Mouse (Mus musculus): Measurements from ENCODE around the gene Gp5.
"Not testable (repeated sequence)": the region's sequence is repeated elsewhere in the genome, so short reads cannot be mapped to it uniquely, and the experiment has no call there.

The Gp5 gene

DNA sequence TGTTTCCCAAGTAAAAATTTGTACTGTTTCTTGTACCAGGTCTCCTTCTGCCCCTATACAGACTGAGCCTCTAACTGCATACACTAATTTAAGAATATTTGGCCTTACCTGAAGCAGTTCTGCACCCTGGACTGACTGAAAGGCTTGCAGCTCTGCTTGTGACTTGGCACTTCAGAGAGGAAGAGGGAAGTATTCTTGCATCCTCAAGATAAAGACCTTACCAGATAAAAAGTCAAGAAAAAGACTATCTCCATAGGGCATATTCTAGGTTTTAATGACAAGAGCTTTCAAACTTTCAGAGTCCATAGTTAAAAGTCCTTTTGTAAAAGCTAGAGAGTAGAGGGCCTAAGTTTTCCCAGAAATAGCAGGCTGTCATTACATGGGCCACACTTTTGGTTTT lies at the start of gene Gp5:
Gene Gp5 (minus strand): TSS at position 133 of the 400 bp plus-strand sequence.
- no peak for DNase-seq

DNA sequence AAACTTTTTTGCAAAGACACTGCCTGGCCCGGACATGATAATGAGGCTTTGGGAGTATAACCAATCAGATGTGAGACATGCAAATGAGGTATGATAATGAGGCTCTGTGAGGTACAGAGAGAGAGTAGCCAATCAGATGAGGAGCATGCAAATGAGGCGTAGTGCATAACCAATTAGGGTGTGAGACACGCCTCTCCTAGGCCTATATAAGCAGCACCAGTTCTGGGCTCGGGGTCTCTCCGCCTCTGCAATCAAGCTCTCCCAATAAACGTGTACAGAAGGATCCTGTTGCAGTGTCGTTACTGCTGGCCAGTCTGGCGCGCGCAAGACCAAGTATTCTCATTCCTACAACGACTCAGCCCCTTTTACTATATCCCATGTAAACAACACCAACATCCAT lies 42.9 kb upstream of the Gp5 start:
- DNase-seq, result not testable (repeated sequence)

DNA sequence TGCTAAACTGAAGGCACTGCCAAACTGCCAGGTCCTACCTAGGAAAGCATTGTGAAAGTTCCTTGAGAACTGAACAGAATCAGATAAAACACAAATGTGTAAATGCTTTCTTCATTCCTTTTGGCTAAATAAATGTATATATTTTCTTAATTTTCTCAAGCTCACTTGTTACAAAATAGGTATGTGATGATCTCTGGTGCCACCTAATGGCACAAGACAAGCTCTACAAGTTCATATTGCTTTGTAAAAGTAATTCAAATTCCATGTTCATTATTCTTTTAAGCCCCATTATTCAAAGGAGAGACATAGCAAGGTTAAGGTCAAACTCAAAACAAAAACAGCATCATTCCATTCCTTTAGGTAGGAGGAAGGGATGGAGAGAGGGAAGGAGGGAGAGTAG lies 3.7 kb upstream of the Gp5 start:
- DNase-seq, result no peak

DNA sequence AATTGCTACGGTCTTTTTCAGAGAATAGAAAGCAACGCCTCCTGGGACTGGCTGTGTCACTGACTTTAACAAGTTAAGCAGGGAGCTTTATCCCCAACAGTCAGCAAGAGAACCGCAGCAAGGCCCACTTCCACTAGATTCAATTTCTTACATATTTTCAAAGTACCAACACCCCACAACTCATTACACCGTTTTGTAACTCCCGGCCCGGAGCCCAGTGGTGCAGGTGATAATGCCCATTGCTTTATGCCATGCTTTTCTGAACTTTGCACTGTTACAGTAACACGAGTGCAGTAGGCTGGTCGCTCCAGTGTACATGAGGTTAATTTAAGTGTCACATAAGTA lies 436 bp downstream of the Gp5 start:
- DNase-seq, result no peak

DNA sequence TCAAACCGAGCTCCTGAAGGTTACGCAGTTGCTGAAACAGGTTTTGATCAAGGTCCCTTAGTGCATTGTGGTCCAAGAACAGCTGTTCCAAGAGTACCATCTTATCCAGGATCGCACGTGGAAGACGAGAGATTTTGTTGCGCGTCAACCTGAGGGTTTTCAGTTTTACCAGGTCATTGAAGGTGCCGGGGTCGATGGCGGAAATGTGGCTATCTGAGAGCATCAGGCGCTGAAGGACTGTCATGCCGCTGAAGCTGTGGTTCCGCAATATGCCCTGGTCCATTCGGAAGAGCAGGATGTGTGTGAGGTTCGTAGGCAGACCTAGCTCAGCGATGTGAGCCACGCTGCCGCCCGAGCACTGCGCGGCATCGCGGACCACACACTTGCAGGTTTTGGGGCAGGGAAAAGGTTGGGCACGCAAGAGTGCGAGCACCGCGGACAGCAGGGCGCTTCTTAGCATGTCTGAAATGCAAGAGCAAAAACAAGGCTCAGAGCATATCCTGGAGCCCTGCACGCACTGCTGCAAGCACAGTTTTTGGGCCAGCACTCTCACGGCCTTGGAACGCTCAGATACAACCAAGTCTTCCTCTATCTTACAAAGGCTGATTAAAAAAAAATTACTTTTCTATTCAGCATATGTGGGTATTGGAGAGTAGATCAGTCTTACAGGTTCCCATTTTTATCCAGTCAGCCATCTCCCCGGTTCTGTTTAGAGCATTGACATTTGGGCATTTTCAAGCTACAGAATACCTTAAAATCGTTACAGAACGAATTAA lies 996 bp downstream of the Gp5 start:
- no peak for DNase-seq

DNA sequence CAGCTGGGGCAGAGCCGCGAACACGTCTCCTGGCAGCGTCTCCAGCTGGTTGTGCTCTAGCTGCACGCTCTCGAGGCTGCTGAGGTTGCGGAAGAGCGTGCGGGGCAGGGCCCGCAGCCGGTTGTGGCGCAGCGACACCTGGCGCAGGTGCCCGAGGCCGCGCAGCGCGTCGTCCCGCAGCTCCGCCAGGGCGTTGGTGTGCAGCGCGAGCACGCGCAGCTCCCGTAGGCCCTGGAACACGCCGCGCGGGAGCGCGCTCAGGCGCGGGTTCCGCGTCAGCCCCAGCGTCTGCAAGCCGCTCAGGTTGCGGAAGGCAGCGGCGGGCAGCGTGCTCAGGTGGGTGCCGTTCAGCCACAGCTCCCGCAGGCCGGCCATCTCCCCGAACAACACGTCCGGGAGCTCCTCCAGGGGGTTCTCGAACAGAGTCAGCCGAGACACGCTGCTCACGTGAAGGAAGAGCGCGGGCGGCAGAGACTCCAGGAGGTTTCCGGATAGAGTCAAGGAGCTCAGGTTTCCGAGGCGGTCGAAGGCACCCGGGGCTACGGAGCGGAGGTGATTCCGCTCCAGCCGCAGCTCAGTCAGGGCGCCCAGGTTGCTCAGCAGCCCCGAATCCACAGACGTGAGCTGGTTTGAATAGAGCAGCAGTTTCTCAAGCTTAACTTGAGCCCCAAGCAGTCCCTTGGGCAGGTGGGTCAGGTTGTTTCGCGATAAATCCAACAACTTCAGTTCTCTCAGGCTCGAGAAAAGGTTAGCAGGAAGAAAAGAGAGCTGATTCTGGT lies 1.8 kb downstream of the Gp5 start:
- peak; percentile 64 for DNase-seq

DNA sequence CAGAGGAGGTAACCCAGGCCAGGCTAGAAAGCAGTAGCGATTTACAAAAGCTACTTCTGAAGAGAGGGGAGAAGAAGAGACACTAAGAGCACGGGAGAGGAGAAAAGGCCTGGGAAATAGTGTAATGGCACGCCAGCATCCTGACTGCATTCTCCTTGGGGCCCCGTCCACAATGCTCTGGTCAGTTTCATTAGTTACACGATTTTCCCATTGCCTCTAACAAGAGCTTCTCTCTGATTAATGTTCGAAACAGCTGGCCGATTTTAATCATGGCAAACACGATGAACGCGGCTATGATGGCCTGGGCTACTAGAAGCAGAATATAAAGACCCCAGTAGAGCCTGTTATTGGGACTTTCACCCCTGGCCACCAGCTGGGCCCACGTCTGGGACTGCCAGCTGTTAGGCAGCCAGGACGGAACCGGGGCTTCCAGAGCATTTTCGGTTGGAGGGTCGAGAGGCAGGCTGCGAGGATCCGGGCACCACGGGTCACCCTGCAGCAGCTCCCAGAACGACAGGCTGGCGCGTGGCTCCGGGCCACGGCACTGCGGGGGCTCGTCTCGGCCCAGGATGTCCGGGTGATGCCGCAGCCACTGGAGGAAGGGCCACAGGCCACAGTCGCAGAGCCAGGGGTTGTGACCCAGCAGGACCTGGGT lies 2.5 kb downstream of the Gp5 start:
- DNase-seq, result no peak

DNA sequence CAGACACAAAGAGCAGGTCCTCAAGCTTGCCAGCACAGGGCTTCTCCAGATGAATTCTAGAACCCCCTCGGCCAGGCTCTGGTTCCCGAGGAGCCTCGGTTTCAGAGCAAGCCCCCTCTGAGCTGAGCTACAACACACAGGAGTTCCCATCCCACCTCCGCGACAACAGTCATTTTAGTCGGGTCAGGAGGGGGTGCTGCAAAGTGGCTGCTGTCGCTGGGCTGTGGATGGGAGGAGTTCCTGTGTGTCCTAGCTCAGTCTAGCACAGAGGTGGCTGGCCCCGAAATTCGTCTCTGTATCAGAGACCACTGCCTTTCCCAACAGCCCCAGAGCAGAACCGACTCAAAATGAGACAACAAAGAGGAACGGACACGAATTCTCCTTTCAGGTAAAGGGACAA lies 3.3 kb downstream of the Gp5 start:
- no peak for DNase-seq

DNA sequence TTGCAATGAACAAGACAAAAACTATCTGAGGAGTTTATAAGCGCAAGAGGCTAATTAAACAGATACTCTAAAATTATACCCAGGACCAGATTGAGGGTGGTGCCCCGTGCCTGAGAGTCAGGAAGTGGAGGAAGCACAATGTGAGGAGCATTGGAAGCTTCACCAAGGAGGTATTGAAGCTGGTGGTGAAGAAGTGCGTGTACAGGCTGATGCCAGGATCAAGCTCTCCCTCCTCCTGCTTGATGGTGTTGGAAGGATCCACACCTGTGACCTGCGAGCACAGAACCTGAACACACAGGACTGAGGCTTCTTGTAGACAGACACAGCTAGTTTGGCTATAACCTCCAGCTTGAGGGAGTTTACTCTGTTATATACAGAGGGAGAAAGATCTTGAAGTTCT lies 4.5 kb downstream of the Gp5 start:
- DNase-seq, result no peak

DNA sequence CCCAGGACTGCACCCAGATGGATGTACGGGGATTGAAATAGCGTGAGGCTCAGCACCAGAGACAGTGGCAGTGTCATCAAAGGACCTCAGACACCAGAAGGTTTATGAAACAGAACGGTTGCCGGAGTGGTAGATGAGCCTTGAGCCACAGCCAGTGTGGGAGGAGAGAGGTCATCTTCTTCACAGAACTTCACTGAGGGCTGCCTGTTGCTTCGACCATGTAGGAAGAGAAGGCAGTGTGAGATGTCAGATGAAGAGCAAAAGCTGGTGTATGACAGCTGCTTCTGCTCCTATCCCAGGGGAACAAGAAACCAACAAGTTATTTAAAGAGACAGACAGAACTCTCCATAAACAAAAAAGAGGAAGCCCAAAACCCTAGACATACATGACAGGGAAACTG lies 6.3 kb downstream of the Gp5 start:
- DNase-seq, result no peak

DNA sequence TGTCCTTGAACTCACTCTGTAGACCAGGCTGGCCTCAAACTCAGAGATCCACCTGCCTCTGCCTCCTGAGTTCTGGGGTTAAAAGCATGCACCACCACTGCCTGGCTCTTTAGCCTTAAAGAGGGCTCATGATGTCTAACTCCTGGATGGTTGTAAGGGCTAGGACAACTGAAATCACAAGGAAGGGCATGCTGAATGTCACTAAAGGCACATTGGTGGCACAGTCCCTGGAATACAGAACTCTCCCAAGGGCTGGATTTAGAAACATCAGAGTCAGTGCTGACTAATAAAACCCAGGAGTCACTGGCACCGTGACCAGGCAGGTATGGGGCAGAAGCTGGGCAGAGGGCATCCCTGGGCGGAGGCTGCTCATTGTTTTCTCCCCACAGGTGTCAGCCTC lies 7.2 kb downstream of the Gp5 start:
- no peak for DNase-seq

DNA sequence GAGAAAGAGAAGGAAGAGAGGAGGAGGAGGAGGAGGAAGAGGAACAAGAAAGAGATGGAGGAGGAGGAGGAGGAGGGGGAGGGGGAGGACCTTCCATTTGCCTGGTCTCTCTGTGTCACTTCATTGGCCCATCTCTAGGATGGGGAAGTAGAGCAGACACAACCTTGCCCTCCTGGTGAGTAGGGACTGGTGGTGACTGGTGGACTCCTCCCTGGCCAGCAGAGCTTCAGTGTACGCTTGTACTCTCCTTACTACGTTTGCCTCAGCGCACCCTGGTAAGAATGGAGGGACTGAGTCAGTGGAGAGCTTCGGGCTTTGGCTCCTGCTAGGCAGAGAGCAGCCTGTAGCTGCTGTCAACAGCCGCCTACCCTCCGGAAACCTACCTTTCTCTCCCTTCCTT lies 7.9 kb downstream of the Gp5 start:
- DNase-seq, result no peak

DNA sequence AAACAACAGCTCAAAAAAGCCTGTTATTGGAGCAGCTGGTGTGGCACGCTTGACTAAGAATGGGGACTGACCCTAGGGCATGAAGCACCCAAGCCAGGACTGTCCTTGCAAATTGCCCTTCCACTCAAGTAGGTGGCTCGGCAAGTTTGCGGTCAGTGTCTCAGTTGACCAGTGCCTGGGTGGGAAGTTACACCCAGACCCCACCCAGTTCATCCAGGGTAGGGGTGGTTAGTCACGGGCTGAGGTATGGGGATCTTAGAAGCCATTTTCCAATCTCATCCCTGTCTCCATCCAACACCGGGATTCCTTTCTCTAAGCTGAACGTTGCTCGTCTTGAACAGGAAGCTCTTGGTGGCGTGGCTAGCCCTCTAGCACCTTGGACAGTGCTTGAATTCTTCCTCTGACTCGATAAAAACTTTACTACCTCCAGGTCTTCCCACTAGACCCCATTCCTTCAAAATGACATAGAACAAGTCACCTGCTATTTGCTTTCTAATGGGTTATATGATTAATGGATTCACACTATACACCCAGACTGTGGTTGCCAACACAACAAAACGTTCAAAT lies 10.8 kb downstream of the Gp5 start:
- DNase-seq, result no peak

DNA sequence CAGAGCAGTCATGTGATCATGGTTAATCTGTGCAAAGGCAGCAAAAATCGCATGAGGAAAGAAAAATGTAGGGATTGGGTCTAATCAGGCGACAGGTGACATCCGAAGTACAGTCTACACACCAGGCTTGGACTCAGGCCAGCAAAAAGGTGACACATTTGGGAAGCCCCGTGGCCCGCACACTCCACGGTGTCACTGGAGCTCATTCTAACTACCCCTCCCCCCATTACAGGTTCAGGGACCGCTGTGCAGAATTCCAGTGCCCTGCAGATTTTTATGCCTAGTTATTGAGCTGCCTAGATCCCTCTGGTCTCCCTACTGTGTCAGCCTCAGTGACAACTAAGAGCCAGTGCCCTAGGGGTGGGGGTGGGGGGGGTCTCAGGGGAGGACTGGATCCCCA lies 13.1 kb downstream of the Gp5 start:
- no peak for DNase-seq

DNA sequence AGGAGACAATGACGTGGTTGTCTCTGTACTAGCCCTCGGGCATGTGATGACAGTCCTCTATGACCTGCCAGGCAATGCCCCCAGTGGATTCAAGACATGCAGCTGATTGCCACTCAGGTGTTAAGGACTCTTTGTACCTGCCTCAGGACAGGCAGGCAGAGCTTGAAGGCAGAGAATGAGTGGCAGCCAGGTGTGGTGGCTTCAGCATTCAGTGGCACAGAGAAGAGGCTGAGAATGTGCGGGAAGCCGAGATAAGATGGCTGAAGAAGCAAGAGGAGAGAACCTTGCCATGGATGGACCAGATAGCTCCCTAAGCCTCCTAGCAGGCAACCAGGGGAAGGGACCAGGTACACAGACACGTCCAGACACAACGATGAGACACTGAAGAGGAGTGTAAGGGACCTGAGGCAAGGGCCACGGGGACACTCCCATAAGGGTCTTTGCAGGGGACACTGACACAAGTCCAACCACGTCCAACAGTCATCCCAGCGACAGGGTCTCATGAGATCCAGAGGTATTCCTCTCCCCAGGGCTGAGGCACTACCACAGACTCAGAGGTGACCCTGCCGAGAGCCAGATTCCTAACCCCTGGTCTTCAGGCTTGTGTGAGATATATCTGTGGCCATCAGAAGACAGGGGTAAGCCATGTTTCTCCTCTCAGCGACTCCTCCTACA lies 13.8 kb downstream of the Gp5 start:
- no peak for DNase-seq

DNA sequence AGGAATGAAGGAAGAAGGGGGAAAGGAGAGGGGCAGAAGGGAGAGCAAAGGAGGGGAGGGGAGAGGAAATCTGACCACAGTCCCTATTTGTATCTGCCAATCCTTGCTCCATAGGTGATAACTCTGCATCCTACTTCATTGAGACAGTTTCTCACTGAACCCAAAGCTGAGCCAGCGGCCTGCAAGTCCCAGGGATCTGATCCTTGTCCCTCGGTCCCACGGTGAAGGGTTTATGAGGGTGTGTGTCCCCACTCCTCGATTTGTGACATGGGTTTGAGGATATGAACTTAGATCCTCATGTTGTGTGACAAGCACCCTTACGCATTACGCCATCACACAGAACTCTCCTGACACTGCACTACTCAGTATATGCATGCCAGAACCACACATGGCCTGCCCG lies 15.5 kb downstream of the Gp5 start:
- DNase-seq, result no peak

DNA sequence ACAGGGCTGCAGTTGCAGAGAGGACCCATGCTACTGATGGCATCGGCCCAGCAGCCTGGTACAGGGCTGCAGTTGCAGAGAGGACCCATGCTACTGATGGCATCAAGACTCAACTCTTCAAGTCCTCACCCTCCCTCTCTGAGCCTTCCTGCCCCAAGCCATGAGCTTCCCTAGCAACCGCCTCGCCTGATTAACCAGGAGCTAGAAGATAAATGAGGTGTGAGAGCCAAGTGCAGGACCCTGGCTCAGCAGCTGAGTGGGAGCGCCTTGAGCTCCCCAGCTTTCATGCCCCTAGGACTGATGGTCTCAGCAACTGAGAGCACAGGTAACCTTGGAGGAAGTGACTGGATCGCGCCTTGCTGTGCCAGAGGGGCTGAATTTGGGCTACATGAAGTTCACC lies 20.1 kb downstream of the Gp5 start:
- no peak for DNase-seq

DNA sequence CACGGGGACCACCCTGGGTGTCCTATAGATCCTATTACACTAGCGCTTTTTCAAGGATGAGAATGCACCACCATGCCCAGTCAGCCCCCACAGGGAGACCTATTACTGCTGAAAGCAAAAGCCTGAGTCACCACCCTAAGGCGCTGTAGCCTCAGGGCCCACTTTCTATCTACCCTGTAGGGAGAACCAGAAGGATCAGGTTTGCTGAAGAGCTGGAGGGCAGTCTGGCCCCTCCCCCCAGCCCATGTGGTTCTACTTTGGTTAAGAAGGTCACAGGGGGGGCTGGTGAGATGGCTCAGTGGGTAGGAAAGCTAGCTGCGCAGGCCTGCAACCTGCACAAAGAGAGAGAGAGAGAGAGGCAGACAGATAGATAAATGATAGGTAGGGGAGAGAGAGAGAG lies 24.9 kb downstream of the Gp5 start:
- no peak for DNase-seq

DNA sequence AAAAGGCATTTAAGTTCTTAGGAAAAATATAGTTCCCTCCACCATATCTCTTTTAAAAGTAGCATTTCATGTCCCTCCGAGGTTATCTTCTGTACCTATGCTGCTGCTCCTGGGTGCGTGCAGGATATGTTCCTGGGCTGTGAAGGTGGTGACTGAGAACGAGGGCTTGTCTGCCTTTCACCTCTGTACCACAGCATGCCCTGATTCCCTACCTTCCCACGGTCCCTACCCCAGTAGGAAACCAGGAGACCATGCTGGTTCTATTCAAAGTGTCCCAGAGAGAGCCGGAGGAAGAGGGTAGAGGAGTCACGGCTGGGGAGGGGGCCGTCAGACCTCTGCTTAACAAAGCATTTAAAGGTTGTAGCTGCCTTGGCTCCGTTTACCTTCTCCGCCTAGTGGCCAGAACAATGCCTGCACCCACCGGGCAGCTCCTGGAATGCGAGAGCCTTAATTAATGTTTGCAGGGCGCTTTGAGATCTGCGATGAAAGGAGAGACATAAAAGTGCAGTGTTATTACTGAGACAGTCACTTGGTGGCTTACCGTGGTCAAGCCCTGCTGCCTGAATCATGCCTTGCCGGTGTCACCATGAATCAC lies 26.7 kb downstream of the Gp5 start:
- peak; percentile 36 for DNase-seq

DNA sequence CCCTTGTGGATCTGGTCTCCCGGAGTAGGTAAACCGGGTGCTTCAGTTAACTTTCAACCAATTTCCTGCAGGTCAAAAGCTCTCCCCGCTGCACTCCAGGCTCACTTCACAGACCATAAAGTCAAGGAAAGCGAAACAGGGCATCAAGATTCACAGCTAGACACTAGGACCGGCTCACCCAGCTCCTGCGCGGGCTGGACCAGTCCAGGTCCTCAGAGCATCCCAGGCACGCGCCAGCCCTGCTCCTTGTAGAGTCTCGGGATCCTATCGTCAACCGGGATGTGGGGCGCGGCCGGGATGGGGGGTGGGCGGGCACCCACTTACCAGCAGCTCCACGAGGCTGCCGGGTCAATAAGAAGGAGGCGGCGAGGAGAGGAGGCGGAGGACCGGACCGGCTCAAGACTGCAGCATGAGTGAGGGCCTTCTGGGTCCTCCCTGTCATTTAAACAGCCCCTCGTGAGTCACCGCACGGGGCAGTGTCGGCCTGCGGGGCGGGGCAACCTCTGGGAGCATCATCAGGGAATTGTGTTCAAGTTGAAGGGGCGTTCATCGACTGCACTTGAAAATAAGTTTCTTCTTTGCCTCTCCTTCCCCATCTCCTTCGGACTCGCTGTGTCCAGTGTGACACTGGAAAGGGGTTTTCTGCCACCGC lies 27.6 kb downstream of the Gp5 start, which contains the start of gene Lrrc15:
Gene Lrrc15 (minus strand): TSS at position 413 of the 652 bp plus-strand sequence.
- no peak for DNase-seq

DNA sequence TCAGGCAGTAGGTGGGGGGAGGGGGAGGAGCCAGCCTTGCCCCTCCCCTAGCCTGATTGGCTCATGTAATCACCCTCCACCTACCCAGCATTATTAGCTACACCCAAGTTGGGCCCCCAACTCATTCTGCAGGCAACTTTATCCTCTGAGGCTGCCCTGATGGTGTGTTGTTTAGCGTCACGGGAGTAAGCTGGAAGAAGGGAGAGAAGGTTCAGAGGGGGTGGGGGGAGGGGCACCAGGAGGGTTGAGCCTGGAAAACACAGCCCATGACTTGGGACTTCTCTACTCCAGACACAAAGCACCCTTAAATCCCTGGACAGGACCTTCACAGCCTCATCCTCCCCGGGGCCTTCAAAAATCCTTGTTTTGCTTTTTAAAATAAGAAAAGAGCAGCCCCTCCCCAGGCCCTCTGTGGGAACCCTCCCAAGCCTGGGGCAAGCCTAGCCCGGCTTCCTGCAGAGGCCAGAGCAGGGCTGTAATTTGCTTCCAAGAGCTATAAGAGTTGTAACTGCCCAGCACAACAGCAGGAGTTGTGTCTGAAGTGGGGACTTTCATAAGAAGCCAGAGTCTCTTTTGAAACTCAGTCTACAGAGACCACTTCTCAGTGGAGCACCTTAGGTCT lies 29.8 kb downstream of the Gp5 start:
- no peak for DNase-seq

DNA sequence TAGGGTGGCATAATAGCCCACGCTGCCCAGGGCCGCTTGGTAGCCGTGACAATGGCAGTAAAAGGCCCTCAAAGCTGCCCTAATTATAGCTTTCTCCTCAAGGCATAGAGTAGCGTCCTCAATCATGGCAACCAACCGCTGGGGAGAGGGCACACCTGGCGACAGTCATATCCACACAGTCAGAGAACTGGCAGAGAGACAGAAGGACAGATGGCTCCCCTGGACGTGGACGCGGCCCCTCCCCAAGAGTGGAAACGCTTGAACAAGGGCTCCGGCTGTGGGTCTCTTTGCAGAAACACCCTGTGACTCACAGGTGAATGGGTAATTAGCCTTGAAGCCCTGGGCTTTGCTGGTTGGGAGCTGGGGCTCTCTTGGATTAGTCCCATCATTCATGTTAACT lies 32.2 kb downstream of the Gp5 start:
- DNase-seq, result no peak
